Mouse (Mus musculus) hindbrain, embryonic 16.5 days (tissue): ENCODE data around the gene Rnf111. TPM values are rescaled to one million over a fixed set of nuclear protein-coding genes. Genes with fewer than 3 reads are reported as not detected.
"Not testable (repeated sequence)": the region's sequence is repeated elsewhere in the genome, so short reads cannot be mapped to it uniquely, and the experiment has no call there.

Experiments
- ATAC-seq: fragments of 200-750 bp; cut with Nextera tagmentation; 2 replicates; pipeline ENCODE4 v1.8.0; 2017; ENCODE audit warnings: moderate TSS enrichment, moderate library complexity
- H3K27ac ChIP-seq: fragments of 300-500 bp; sonication (generic); 2 replicates; pipeline ENCODE4 v1.5.1; 2014; ENCODE audit warnings: low read depth, mild to moderate bottlenecking, control low read depth, low read length, moderate library complexity
- H3K27me3 ChIP-seq: fragments of 300-500 bp; sonication (generic); replicated peaks from 2 replicates; pipeline ENCODE4 v1.6.1; 2014; ENCODE audit warnings: low read length; ENCODE audit not compliant: control insufficient read depth, insufficient read depth
- H3K36me3 ChIP-seq: fragments of 300-500 bp; sonication (generic); 2 replicates; pipeline ENCODE4 v1.6.1; 2014; ENCODE audit warnings: mild to moderate bottlenecking, low read length, moderate library complexity, mixed read lengths; ENCODE audit not compliant: control insufficient read depth, insufficient read depth
- H3K4me1 ChIP-seq: fragments of 300-500 bp; sonication (generic); 2 replicates; pipeline ENCODE4 v1.6.1; 2014; ENCODE audit warnings: low read depth, low read length; ENCODE audit not compliant: control insufficient read depth, insufficient read depth
- H3K4me2 ChIP-seq: fragments of 300-500 bp; sonication (generic); 2 replicates; pipeline ENCODE4 v1.6.1; 2014; ENCODE audit warnings: mild to moderate bottlenecking, low read length, control low read depth, moderate library complexity
- H3K4me3 ChIP-seq: fragments of 300-500 bp; sonication (generic); 2 replicates; pipeline ENCODE4 v1.5.1; 2014; ENCODE audit warnings: mild to moderate bottlenecking, low read length, control low read depth, moderate library complexity
- H3K9ac ChIP-seq: fragments of 300-500 bp; sonication (generic); 2 replicates; pipeline ENCODE4 v1.6.1; 2014; ENCODE audit warnings: low read depth, mild to moderate bottlenecking, control low read depth, low read length, moderate library complexity
- H3K9me3 ChIP-seq: fragments of 300-500 bp; sonication (generic); 2 replicates; pipeline ENCODE4 v1.6.1; 2014; ENCODE audit warnings: mild to moderate bottlenecking, low read length, moderate library complexity; ENCODE audit not compliant: control insufficient read depth
- WGBS: fragments of 180-500 bp; shearing (Covaris S2); extraction: QIAGEN DNeasy Blood & Tissue Kit; methylation state at CpG from one replicate; pipeline ENCODE4 v1.1.7; 2014; 5-methylcytosine and 5-hydroxymethylcytosine counted together
- polyA plus RNA-seq: library from polyadenylated mRNA; unstranded; fragments of >200 nt; fragmentation: Nextera tagmentation; extraction: Ambion mirVana; gene quantifications from 2 replicates; pipeline ENCODE4 v1.2.1, GENCODE M21; 2015

The Rnf111 gene
- polyA plus RNA-seq = 23.2 and 28.2 TPM in 2 replicates

DNA sequence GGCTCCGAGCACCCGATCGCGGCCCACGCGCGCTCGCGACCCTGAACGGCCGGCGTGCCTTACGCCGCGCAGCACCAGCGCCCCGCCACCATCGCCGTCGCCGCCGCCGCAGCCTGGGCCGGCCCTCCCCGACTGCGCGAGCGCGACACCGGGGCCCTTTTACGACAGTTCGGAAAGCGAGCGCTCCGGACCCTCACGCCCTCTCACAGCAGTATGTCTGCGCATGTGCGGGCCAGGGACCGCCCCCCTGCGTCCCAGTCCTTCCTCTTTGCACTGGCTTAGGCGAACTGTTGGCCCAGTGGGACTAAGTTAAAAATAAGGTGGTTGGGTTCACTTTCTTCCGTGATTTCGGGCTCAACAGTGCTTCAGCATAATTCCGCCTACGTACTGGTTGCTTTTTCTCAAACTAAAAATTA, at the start of gene Rnf111:
Gene Rnf111 (minus strand): TSS at position 100 of the 416 bp plus-strand sequence.
- H3K27me3 ChIP-seq = no peaks in the 10 kb centered on the region
- H3K4me2 ChIP-seq = peak within 1 kb of the TSS; percentile 84
- WGBS = under 1% methylated on average over 44 of the region's 45 CpGs
- ATAC-seq = peak; percentile 97
- no peaks in the 10 kb centered on the region for H3K9me3 ChIP-seq
- H3K36me3 ChIP-seq = no peaks in the 10 kb centered on the region
- H3K4me3 ChIP-seq = peak within 1 kb of the TSS; percentile 94
- peaks cover 13% of the 10 kb centered on the region for H3K4me1 ChIP-seq
- H3K9ac ChIP-seq = peak within 1 kb of the TSS; percentile 98
- peak within 1 kb of the TSS; percentile 99 for H3K27ac ChIP-seq

DNA sequence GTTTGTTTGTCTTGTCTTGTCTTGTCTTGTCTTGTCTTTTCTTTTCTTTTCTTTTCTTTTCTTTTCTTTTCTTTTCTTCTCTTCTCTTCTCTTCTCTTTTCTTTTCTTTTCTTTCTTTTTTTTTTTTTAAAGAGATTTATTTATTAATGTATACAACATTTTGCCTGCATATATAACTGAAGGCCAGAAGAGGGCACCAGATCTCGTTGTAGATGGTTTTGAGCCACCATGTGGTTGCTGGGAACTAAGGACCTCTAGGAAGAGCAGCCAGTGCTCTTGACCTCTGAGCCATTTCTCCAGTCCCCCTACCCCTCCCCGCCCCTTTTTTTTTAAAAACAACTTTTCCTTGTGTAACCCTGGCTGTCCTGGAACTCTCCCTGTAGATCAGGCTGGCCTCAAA, 48.7 kb upstream of the Rnf111 start:
- not testable (repeated sequence) for ATAC-seq, H3K4me1 ChIP-seq, H3K4me2 ChIP-seq, H3K9ac ChIP-seq, H3K27ac ChIP-seq, H3K36me3 ChIP-seq, H3K4me3 ChIP-seq, H3K27me3 ChIP-seq, H3K9me3 ChIP-seq
- 97% methylated on average over 2 of the region's 2 CpGs for WGBS

DNA sequence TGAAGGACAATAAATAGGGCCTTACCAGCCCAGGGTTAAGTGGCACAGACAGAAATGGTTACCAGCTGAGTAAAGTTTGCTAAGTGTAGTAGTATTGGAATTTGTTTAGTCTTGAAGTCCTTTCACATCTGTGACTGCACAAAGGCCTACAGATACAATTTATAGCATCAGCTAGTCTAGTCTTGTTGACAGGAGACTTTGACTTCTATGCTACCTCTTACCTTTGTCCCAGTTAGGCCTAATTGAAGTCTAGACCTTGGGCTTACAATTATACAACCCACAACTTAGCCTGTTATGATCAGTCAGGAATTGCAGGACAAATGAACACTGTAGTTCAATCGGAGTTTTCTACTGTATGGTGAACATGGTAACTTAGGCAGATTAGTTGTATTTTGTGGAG, 48.0 kb upstream of the Rnf111 start:
- Histone ChIP-seq H3K4me1 (peaks cover 3% of the 10 kb centered on the region), H3K9ac (no peak overlapping the region), H3K36me3 (peaks cover 10% of the 10 kb centered on the region), H3K27ac (no peak overlapping the region), H3K4me3 (no peak overlapping the region), H3K9me3 (peaks cover 9% of the 10 kb centered on the region; the same call in 1 of the 2 replicates), H3K27me3 (no peaks in the 10 kb centered on the region), H3K4me2 (no peak overlapping the region)
- 94% methylated on average over 1 of the region's 1 CpGs for WGBS
- ATAC-seq = no peak

DNA sequence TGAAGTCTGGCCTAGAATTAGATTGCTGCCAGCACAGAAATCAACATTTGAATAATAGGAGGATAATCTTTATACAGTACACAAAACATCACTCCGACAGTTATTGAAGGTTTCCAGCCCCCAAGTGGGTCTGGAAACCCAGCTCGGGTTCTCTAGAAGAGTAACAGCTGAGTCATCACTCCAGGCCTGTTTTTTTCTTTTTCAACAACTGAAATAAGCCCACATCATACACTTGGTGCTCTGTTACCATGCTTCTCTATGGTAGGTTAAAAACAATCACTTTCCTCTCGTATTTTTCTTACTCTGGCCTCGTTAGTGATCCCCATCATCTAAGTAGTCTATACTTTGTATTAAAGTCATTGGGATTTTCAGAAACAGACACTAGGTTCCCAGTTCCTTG, 44.8 kb upstream of the Rnf111 start:
- peaks cover 7% of the 10 kb centered on the region for H3K36me3 ChIP-seq
- WGBS = 79% methylated on average over 4 of the region's 4 CpGs
- no peak overlapping the region for H3K4me3 ChIP-seq
- ATAC-seq = no peak
- H3K4me2 ChIP-seq = no peak overlapping the region
- H3K27me3 ChIP-seq = no peaks in the 10 kb centered on the region
- H3K4me1 ChIP-seq = peaks cover 9% of the 10 kb centered on the region
- H3K27ac ChIP-seq = no peak overlapping the region
- no peak overlapping the region for H3K9ac ChIP-seq
- H3K9me3 ChIP-seq = peaks cover 7% of the 10 kb centered on the region; the same call in 1 of the 2 replicates

DNA sequence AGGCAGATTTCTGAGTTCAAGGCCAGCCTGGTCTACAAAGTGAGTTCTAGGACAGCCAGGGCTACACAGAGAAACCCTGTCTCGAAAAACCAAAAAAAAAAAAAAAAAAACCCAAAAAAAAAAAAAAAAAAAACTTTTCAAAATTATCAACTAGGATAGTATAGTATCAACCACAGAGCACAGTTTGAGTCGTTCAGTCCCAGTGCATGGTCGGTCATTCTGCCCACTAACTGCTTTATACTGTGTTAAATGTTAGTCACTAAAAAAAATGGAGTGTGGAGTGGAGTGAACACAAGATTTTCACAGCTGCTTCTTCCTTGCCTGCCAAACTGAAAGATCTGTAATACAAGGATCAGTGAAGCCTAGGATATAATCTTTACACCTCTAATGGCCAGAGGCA, 43.1 kb upstream of the Rnf111 start:
- H3K4me2 ChIP-seq, ATAC-seq, H3K9ac ChIP-seq, H3K36me3 ChIP-seq, H3K27ac ChIP-seq, H3K27me3 ChIP-seq, H3K4me3 ChIP-seq, H3K9me3 ChIP-seq: not testable (repeated sequence)
- peaks cover 13% of the 10 kb centered on the region for H3K4me1 ChIP-seq
- WGBS = 79% methylated on average over 3 of the region's 3 CpGs

DNA sequence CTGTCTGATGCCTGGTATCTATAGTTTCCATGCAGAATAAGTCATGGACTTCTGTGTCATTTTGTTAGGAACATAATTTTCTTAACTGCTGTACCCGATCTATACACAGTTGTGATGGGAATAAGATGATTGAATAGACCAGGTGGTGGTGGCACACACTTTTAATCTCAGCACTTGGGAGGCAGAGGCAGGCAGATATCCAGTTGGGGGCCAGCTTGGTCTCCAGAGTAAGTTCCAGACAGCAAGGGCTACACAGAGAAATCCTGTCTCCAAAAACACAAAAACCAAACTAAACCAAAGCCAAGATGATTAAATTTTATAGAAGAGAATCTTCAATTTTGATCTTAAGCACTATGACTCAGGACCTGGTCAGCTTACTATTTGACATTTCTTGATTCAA, 41.3 kb upstream of the Rnf111 start:
- Histone ChIP-seq H3K4me3 (no peak overlapping the region), H3K27ac (no peak overlapping the region), H3K27me3 (no peaks in the 10 kb centered on the region), H3K4me1 (peaks cover 15% of the 10 kb centered on the region), H3K36me3 (no peaks in the 10 kb centered on the region), H3K9ac (no peak overlapping the region), H3K9me3 (no peaks in the 10 kb centered on the region), H3K4me2 (no peak overlapping the region)
- WGBS = 70% methylated on average over 1 of the region's 1 CpGs
- ATAC-seq = no peak

DNA sequence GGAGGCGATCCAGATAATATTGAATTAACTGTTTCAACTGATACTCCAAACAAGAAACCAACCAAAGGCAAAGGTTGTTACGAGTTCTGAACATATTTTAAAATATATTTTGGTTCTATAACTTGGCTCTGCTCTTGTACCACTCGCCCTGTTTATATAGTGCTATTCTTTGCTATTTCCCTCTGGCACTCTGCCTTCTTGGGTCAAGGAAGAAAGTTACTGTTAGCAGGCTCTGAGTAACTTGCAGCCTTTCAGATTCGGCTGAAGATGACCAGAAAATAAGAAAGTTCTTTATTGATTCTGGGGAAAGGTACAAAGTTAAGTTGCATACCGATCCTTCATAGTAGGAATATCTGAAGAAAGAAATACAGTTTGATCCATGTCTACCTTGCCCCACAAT, 40.5 kb upstream of the Rnf111 start:
- no peak overlapping the region for H3K9ac ChIP-seq
- peak overlapping the region; percentile 95 for H3K4me2 ChIP-seq

DNA sequence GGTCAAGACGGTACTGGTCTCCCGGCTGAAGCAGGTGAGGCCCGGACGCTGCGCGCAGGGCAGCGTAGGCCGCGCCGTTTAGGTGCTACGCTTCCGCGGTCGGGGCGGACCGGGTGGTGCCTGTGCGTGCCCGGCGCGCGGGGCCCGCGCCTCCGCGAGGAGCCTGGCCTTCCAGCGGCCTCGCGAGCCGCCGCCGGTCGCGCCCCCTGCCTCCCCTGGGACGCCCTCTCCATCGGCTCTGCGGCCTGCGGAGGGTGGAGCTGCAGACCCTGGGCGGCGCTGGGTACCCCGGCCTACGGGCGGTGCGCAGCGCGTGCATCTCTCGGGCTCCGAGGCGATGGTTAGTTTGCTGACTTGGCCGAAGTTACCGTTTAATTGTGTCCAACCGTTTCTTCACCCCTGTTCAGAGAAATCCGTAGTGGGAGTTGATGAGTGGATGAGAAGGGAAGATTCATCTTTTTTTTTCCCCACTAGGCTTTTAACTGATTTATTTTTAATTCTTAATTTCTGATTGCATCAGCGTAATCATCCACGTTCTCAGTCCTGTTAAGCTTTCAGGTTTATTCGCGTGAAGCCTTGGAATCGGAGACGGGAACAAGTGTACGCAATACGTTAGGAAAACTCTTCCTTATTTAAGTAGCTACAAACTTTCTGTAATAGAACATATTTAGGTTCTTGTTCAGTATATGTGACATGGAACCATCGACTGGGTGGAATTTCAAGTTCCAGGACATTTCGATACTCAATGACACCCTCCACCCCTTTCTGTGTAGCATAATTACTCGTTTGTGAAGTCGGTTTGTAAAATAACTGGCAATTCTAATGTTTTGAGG, 39.7 kb upstream of the Rnf111 start:
- Histone ChIP-seq H3K27me3 (no peaks in the 10 kb centered on the region), H3K4me3 (peak overlapping the region; percentile 68), H3K36me3 (no peaks in the 10 kb centered on the region), H3K27ac (peak overlapping the region; percentile 99), H3K4me1 (peaks cover 15% of the 10 kb centered on the region), H3K4me2 (peak overlapping the region; percentile 95), H3K9me3 (no peaks in the 10 kb centered on the region), H3K9ac (peak overlapping the region; percentile 96)
- WGBS = 1% methylated on average over 55 of the region's 64 CpGs
- ATAC-seq = peak; percentile 80

More for the DNA sequence above, 40.5 kb upstream of the Rnf111 start:
- peak overlapping the region; percentile 68 for H3K4me3 ChIP-seq
- ATAC-seq = no peak
- 67% methylated on average over 5 of the region's 5 CpGs for WGBS
- H3K4me1 ChIP-seq = peaks cover 15% of the 10 kb centered on the region
- H3K9me3 ChIP-seq = no peaks in the 10 kb centered on the region
- H3K27ac ChIP-seq = no peak overlapping the region
- no peaks in the 10 kb centered on the region for H3K36me3 ChIP-seq
- H3K27me3 ChIP-seq = no peaks in the 10 kb centered on the region

DNA sequence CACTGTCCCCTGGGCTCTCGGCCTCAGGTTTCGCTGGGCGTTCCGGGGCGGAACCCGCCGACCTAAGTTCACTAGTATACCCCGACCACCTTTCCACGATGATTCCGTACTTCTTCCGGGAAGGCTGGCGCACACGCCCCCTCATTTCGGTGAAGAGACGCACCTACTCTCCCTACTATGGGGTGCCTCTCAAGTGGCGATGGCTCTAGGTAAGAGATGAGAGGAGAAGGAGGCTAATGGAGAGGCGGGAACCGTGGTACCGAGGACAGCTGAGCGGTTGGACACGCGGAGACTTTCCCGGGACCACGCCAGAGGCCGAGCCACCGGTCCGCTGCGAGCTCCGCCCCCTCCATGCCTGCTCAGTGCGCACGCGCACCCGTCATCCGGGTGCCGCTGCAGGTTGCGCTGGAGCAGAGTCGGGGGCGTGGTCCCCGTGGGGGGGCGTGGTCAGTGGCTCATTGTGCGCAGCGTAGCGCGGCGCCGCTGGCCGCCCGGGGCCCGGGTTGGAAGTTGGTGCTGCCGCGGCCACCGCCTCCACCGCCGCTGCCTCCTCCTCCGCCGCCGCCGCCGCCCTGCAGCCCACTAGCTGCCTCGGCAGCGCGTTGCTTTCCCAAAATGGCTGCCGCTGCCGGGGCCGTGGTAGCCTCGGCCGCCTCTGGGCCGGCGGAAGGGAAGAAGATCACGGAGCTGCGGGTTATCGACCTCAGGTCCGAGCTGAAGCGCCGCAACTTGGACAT, 38.9 kb upstream of the Rnf111 start, which contains the start of gene Sltm:
Gene Sltm (plus strand): TSS at position 450 of the 737 bp plus-strand sequence.
- Histone ChIP-seq H3K27ac (peak within 1 kb of the TSS; percentile 99), H3K4me3 (peak within 1 kb of the TSS; percentile 68), H3K9me3 (no peaks in the 10 kb centered on the region), H3K4me2 (peak within 1 kb of the TSS; percentile 95), H3K4me1 (peaks cover 15% of the 10 kb centered on the region), H3K9ac (peak within 1 kb of the TSS; percentile 96), H3K27me3 (no peaks in the 10 kb centered on the region), H3K36me3 (no peaks in the 10 kb centered on the region)
- ATAC-seq = peak; percentile 99
- WGBS = 0% methylated on average over 71 of the region's 75 CpGs
